Mouse (Mus musculus): ENCODE measurements around the gene Notum.

Gene Notum

DNA sequence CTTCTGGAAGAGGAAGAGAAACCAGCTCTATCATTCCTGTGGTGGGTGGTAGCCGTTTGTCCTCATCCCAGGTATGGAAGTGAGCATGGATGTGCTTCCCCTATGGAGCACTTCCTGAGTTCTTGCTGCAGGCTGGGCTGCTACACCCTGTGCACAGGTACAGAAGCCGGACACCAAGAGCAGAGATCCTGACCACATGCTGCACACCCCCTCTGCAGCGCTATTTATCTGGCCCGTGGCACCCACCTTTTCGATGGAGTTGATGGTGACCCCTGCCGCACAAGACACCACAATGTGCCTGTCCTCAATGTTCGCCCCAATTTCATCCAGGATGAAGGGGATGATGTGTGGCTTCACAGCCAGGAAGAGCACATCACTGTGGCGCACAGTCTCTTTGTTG is 19.1 kb downstream of the Notum start:
- ATAC-seq (ENCODE audit: insufficient number of reproducible peaks, low FRiP score, low TSS enrichment) = no peak

DNA sequence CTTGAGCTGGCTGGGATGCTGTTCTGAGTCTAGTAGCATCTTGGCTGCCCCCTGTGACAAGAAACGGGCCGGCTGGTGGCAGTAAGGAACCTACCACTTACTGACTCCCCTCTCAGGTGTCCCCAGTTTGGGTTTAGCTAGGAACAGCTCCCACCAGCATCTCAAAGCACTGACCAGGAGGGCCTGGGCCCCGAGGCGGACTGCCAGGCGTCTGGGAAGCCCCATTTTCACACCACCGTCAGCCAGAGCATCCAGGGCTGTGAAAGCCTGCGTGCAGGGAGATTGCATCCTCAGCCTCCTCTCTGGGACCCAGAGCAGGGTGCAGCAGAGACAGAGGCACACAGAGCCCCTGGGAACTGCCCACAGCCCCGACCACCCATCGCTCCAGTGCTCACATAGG is 19.7 kb downstream of the Notum start:
- no peak for ATAC-seq (ENCODE audit: insufficient number of reproducible peaks, low FRiP score, low TSS enrichment)

- no peak for ATAC-seq (ENCODE audit: insufficient number of reproducible peaks, low FRiP score, low TSS enrichment)
Measured at GRCm38 (mm10) chr11:120634810-120635209, 26.2 kb downstream of the Notum start.

DNA sequence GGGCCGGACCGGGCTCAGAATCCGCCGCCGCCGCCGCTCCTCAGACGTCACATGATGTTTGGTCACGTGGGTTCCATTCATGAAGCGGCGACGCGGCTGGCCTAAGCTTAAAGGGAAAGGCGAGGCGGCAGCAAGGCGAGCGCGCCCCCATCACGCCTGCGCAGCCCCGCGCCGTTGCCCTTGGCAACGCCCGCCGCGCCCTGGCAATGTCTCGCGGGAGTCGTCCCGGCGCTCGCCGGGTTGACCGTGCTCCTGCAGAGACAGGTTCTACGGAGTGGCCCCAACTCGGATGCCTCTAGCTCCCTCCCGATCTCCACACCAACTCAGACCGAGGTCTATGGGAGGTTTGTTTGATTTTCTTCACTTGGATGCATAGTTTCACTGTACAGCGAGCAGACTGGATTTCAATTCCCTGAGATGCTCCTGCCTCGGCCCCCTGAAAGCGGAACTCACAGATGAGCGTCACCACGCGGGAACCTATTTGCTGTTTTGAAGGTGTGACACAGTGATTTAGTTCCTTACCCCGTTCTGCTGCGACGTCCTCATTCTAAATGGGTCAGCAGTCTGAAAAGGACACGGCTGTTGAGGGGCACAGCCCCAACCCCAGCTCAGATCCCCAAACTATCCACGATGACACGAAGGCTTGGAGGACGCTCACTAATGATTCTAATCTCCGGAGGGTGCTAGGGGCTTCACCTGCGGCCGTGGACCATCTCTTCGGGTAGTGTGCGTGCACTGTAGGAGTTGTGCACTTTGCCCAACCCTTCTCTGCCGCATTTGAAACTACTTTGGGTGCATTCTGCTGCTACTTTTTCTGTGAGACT is 27.2 kb downstream of the Notum start, which contains the start of gene Mafg:
Gene Mafg (minus strand): TSS at position 81 of the 824 bp plus-strand sequence.
- ATAC-seq (ENCODE audit: insufficient number of reproducible peaks, low FRiP score, low TSS enrichment) = peak; percentile 85

DNA sequence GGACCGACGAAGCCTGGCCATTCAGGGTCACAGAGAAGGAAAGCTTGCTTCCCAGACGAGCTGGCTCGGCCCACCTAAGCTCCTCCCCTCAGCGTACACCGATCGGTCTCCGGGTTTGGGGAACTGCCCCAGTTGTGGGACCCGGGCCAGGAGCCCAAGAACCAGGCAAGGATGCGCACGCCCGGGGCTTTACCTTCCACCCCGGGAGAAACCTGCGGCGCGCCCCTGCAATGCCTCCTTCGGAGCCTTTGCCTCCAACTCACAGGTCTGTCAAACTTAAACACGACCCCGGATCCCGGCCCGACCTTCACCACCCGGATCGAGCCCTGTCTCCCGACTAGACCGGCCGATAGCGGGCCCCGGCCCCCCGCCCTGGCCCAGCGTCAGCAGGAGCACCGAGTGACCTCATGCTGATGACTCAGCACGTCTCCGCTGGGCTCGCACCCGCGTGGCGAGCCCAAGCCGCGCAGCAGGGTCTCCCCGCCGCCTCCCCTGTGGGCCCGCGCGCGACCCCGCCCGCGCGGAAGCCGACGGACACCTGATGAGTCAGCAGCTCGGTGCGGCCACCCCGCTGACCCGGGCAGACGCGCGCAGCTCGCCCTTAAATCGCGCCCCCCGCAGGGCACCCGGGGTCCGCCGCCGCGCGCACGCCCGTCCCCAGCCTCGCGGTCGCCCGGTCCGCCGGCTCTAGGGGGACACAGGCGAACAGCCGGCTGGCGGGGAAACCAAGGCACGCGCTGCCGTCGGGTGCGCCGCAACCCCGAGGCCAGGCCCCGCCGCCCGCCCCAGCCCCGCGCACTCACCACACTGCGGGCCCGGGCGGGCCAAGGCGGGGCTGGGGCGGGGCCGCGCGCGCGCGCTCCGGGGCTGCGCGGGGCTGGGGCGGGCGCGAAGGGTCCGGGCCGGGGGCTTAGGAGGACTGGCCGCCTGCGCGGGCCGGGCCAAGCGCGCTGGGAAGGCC is 28.1 kb downstream of the Notum start:
- no peak for ATAC-seq (ENCODE audit: insufficient number of reproducible peaks, low FRiP score, low TSS enrichment)

DNA sequence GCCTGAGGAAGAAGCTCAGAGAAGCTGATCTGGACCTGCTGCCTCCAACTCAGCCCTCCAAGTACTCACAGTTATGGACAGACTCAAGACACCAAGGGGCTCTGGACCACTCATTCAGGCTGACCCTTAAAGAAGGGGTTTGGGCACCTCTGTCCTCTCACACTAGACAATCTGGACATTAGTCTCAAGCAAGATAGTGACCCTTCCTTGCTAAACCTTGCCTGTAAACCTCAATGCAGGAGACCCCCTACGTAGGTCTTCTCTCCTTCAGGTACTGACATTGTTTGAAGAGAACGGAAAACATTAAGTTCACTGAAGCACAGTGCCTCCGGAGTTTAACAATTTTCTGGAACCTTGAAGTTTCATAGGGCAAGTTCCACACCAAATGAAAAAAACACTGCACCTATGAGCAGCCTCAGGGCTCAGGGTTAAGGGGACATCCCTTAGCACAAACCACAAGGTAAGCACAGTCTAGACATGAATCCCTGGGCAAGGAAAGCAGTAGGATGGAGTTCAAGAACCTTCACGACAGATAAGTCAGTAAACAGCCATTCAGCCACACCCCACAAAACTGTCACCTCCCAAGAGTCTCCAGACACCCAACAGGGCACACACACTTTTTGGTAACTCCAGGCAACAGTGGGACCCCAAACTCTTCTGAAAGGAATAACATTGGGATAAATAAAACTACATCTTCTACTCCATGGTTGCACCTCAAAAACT is 29.1 kb downstream of the Notum start:
- no peak for ATAC-seq (ENCODE audit: insufficient number of reproducible peaks, low FRiP score, low TSS enrichment)

DNA sequence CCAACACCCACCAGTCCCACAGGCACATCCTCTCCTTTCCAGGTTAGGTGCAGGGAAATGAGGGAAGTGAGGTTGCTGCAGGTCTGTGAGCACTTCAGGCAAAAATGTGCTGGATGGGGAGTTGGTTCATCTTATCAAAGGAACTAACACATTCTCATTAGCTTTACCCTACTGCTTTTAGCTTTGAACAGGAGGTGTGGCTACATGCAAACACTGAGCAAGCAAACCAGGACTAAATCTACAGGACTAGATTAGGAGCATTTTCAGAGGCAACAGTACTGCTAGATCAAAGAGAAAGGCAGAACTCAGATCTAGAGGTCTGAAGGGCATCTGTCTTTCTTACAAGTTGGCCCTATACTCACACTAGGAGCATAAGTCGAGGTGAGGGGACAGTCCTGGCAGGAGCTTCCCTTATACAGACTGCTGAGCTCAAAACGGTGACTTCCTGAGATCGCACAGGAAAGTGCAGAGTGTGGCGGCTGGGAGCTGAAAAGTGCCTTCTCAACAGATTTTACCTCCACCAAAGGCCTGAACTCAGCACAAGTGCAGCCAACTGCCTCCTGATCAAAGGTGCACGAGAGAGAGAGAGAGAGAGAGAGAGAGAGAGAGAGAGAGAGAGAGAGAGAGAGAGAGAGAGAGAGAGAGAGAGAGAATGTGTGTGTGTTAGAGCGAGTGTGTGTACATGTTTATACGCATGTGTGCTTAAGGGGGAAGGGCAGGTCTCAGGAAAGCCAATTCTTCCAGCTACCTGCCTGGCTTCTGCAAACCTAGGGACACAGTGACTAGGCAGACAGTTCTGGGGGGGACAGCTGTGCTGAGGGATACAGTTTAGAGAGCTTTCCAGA is 29.9 kb downstream of the Notum start:
- no peak for ATAC-seq (ENCODE audit: insufficient number of reproducible peaks, low FRiP score, low TSS enrichment)

DNA sequence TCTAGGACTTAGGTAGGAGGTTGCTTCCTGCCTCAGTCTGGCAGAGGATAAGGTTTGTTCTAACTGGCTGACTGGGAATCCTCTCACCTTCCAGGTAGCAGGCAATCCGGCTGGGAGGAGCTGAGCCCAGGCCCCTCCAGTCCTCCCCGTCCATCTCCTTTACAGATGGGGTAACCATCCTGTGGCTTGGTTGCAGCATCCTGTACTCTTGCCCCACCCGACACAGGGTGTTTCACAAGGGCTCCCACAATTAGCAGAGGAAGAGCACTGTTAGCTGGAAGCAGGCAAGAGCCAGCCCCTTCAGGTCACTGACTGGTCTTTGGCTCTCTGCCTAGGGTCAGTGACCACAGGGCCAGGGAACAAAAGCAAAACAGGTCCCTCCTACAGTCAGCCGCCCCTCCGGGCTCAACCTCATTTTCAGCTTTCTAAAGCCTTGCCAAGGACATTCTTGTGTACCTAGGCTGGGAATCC is 30.5 kb downstream of the Notum start:
- no peak for ATAC-seq (ENCODE audit: insufficient number of reproducible peaks, low FRiP score, low TSS enrichment)

- no peak for ATAC-seq (ENCODE audit: insufficient number of reproducible peaks, low FRiP score, low TSS enrichment)
Measured at GRCm38 (mm10) chr11:120629911-120630310, 31.1 kb downstream of the Notum start.

DNA sequence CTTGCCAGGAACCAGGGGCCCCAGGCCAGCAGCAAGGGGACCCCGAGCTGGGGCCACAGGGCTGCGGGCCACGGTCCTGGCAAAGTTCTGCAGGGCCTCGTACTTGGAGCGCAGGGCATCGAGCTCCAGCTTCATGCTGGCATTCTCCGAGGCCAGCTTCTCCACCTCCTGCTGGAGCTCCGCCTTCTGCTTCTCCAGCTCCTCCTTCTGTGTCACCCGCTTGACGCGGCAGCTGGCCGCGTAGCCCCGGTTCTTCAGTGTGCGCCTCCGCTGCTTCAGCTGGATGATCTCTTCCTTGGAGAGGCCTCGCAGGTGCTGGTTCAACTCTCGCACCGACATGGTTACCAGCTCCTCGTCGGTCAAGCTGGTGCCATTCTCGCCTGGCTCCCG is 31.6 kb downstream of the Notum start:
- ATAC-seq (ENCODE audit: insufficient number of reproducible peaks, low FRiP score, low TSS enrichment) = no peak

- ATAC-seq (ENCODE audit: insufficient number of reproducible peaks, low FRiP score, low TSS enrichment) = no peak
Measured at GRCm38 (mm10) chr11:120628601-120629340, 32.2 kb downstream of the Notum start.

DNA sequence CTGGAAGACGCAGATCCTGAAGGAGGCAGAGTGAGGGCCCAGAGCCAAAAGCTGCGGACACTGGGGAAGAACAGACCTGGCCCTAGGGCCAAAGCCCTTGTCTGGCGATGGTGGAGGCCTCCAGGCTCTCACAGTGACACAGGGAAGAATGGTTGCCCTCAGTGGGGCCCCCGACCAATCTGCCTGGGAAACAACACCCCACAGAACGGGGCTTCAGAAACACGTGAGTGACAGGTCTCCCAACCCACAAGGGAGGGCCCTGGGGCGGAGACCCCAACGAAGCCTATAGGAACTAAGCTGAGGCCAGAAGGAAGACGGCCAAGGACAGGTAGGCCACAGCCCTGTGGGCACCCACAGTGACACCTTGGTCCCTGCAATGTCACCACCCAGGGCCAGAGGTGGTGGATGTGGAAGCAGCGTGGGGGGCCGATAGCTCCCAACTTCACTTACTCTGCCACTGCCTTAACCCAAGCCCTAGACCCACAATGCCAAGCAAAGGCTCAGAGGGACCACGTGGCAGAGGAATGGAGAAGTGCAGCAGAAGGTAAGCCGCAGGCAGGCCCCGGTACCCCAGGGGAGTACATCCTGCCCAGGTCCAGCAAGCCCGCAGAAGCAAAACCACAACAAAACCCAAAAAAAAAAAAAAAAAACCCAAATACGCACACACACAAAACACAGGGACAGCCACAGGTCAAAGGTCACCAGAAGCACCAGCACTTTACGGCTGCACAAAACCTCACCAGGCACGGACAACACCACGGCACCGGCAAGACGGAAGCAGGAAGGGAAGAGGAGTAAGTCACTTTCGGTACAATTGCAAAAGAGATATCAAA is 33.3 kb downstream of the Notum start:
- ATAC-seq (ENCODE audit: insufficient number of reproducible peaks, low FRiP score, low TSS enrichment) = no peak

GRCm38 (mm10) chr11:120626785-120627467 is 34.0 kb downstream of the Notum start:
- ATAC-seq (ENCODE audit: insufficient number of reproducible peaks, low FRiP score, low TSS enrichment) = no peak

DNA sequence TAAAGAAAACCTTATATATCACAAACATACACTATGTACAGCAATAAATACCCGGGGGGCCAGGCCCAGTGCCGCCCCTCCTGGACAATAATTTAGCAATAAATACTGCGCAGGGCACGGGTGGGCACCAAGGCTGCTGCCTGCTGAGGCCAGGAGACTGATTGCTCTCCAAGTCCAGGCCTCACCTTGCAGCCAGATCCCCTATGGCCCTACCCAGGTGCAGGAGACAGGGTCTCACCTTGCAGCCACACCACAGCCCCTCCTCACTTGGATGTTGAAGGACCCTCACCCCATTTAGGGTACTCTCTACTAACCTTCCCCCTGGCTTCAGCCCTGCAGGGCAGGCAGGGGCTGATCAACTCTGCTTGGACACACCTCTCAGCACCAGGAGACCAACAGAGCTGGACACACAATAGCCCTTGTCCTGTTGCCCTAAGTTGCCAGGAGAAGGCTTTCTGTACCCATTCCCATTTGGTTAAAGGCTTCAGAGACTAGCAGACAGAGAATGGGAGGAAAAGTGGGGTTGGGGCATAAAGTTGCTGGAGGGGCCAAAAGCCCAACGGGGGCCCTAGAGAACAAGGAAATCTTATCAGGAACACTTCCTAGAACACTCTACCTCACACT is 35.7 kb downstream of the Notum start, which contains the start of gene Sirt7:
Gene Sirt7 (minus strand): TSS at position 89 of the 624 bp plus-strand sequence.
- ATAC-seq (ENCODE audit: insufficient number of reproducible peaks, low FRiP score, low TSS enrichment) = no peak

DNA sequence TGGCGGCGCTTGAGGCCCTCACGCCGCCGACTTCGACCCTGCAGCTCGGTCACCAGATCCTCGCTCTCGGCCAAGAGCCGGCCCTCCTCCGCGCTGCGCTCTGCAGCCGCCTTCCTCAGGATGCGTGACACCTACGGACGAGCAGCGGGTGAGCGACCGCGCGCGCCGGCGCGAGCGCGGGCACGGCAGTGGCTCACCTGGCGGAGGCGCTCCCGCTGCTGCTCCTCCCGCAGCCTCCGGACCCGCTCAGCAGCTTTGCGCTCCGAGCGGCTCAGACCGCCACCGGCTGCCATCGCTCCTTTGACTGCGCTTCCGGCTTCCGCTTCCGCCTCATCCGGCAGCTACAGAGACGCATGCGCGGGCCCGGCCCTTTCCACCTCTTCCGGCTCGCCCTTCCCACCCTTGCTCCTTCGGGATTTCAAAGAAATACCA is 36.3 kb downstream of the Notum start:
- peak; percentile 72; the same call in 1 of the 2 replicates for ATAC-seq (ENCODE audit: insufficient number of reproducible peaks, low FRiP score, low TSS enrichment)

DNA sequence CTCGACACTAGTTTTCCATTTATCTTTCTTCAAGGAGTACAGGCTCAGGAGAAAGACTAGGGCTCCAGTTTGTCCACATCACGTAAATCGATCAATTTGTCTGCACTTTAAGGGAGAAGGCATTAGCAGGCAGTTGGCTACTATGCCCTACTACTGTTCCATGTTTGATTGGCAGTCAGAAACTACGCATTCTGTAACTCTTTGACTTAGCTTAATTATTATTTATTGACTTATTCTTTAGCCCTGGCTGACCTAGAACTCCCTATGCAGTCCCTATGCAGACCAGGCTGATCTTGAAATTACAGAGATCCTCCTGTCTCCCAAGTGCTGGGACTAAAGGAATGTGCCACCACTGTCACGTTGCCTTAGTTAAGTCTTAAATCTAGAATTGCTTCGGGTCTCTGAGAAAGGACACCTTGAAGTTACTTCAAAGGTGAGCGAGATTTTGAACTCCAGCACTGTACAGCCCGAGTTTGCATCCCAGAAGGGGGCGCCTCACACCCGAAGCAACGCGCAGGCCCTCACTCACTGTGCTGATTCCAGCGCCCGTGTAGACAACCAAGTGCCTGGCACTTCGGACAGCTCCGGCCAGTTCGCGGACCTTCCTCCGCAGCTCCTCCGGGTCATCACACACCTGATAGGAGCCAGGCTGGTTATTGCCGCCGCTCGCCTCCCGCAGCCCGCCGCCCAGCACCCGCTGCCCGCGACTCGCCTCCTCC is 36.9 kb downstream of the Notum start:
- ATAC-seq (ENCODE audit: insufficient number of reproducible peaks, low FRiP score, low TSS enrichment) = peak; percentile 64; the same call in 1 of the 2 replicates

Data from cerebellum, adult (tissue).